Mouse (Mus musculus): Measurements from ENCODE around the gene Tmem232. TPM values are rescaled to one million over a fixed set of nuclear protein-coding genes. Genes with fewer than 3 reads are reported as not detected.
"Not testable (repeated sequence)": the region's sequence is repeated elsewhere in the genome, so short reads cannot be mapped to it uniquely, and the experiment has no call there.

Gene Tmem232
- polyA plus RNA-seq, 1 experiment from 2014 or later, result not detected

GRCm38 (mm10) chr17:65550357-65550756, 9.8 kb upstream of the Tmem232 start:
- 86% methylated on average over 4 of the region's 4 CpGs for WGBS
- Histone ChIP-seq H3K27ac (ENCODE audit: low read depth, low read length) (no peak overlapping the region), H3K27me3 (ENCODE audit: control insufficient read depth, insufficient read depth, low read length) (no peaks in the 10 kb centered on the region), H3K9me3 (ENCODE audit: control insufficient read depth, low read length) (no peaks in the 10 kb centered on the region), H3K4me1 (ENCODE audit: control insufficient read depth, insufficient read depth, low read length) (no peaks in the 10 kb centered on the region), H3K9ac (ENCODE audit: low read length) (no peak overlapping the region), H3K36me3 (ENCODE audit: control insufficient read depth, insufficient read depth, low read length) (no peaks in the 10 kb centered on the region), H3K4me2 (no peak overlapping the region), H3K4me3 (ENCODE audit: low read depth, low read length) (no peak overlapping the region)
- ATAC-seq (ENCODE audit: low FRiP score) (no peak), DNase-seq (ENCODE audit: low spot score, missing footprints) (peak; percentile 69)

DNA sequence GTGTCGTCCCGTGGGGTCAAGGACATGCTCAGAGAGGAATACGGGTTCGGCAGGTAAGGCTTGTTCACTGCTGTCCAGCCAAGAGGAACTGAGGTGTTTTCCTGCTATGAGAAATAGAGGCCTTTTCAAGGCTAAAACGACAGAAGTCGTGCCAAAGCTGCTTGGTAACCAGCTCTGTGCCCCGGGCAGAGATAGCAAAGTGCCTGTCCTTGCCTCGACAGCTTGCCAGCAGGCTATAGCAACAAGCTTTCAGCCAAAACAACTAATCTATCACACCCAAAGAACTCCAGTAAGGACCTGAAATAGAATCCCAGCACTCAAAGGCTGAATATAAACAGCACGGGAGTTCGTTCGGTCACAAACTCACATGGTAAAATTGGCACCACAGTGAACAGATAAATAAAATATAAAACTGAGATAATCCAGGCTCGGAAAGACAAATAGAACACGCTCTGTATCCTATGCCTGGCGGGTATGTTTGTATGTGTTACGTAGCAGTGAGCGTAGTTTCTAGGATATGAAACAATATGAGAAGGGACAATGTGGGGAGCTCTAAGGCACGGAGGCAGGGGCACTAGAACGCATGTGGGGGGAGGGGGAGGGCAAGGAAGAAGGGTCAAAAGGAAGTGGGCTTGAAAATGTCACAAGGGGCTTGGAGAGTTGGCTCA, 8.2 kb upstream of the Tmem232 start:
- Histone ChIP-seq H3K4me1 (ENCODE audit: control insufficient read depth, insufficient read depth, low read length) (no peaks in the 10 kb centered on the region), H3K9me3 (ENCODE audit: control insufficient read depth, low read length) (no peaks in the 10 kb centered on the region), H3K4me3 (ENCODE audit: low read depth, low read length) (no peak overlapping the region), H3K27me3 (ENCODE audit: control insufficient read depth, insufficient read depth, low read length) (no peaks in the 10 kb centered on the region), H3K9ac (ENCODE audit: low read length) (no peak overlapping the region), H3K27ac (ENCODE audit: low read depth, low read length) (no peak overlapping the region), H3K36me3 (ENCODE audit: control insufficient read depth, insufficient read depth, low read length) (no peaks in the 10 kb centered on the region), H3K4me2 (no peak overlapping the region)
- DNase-seq (ENCODE audit: low spot score, missing footprints) (peak; percentile 21), ATAC-seq (ENCODE audit: low FRiP score) (no peak)
- WGBS, result 79% methylated on average over 18 of the region's 18 CpGs

- H3K36me3 ChIP-seq (ENCODE audit: control insufficient read depth, insufficient read depth, low read length); H3K4me1 ChIP-seq (ENCODE audit: control insufficient read depth, insufficient read depth, low read length); H3K27me3 ChIP-seq (ENCODE audit: control insufficient read depth, insufficient read depth, low read length); H3K9ac ChIP-seq (ENCODE audit: low read length); DNase-seq (ENCODE audit: low spot score, missing footprints); ATAC-seq (ENCODE audit: low FRiP score); H3K9me3 ChIP-seq (ENCODE audit: control insufficient read depth, low read length); H3K27ac ChIP-seq (ENCODE audit: low read depth, low read length); H3K4me3 ChIP-seq (ENCODE audit: low read depth, low read length); H3K4me2 ChIP-seq: not testable (repeated sequence)
- WGBS, result 90% methylated on average over 4 of the region's 4 CpGs
Observed at GRCm38 (mm10) chr17:65546221-65546620, 5.6 kb upstream of the Tmem232 start.

GRCm38 (mm10) chr17:65536156-65536555, 4.4 kb downstream of the Tmem232 start:
- Histone ChIP-seq H3K27me3 (ENCODE audit: control insufficient read depth, insufficient read depth, low read length) (no peaks in the 10 kb centered on the region), H3K9ac (ENCODE audit: low read length) (no peak overlapping the region), H3K4me1 (ENCODE audit: control insufficient read depth, insufficient read depth, low read length) (no peaks in the 10 kb centered on the region), H3K9me3 (ENCODE audit: control insufficient read depth, low read length) (no peaks in the 10 kb centered on the region), H3K4me2 (no peak overlapping the region), H3K27ac (ENCODE audit: low read depth, low read length) (no peak overlapping the region), H3K4me3 (ENCODE audit: low read depth, low read length) (no peak overlapping the region), H3K36me3 (ENCODE audit: control insufficient read depth, insufficient read depth, low read length) (no peaks in the 10 kb centered on the region)
- ATAC-seq (ENCODE audit: low FRiP score) (peak; percentile 48; the same call in 1 of the 2 replicates), DNase-seq (ENCODE audit: low spot score, missing footprints) (peak; percentile 88)
- 25% methylated on average over 3 of the region's 3 CpGs for WGBS

GRCm38 (mm10) chr17:65532381-65532780, 8.2 kb downstream of the Tmem232 start:
- not testable (repeated sequence) for H3K27me3 ChIP-seq (ENCODE audit: control insufficient read depth, insufficient read depth, low read length); H3K27ac ChIP-seq (ENCODE audit: low read depth, low read length); H3K4me2 ChIP-seq; H3K4me3 ChIP-seq (ENCODE audit: low read depth, low read length); H3K9me3 ChIP-seq (ENCODE audit: control insufficient read depth, low read length); H3K4me1 ChIP-seq (ENCODE audit: control insufficient read depth, insufficient read depth, low read length); H3K9ac ChIP-seq (ENCODE audit: low read length); DNase-seq (ENCODE audit: low spot score, missing footprints); H3K36me3 ChIP-seq (ENCODE audit: control insufficient read depth, insufficient read depth, low read length); ATAC-seq (ENCODE audit: low FRiP score)

DNA sequence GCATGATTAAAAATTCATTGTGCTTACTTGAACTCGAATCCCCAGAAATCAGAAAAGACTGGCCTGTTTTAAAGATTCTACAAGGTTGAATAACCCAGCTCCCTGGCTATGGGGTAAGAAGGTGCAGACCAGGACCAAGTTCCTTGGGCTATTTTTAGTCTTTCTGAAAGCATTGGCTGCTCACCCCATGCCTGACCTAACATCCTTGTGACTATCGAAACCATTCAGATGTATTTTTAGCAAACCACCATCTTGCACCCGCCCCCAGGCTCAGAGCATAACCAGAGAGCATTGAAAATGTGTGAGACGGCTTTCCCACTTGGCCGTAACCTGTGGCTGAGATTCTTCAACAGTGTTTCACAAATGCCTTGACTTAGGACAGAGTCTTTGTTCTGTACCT, 13.1 kb downstream of the Tmem232 start:
- DNase-seq (ENCODE audit: low spot score, missing footprints) (peak; percentile 81), ATAC-seq (ENCODE audit: low FRiP score) (no peak)
- no peak overlapping the region for H3K27ac ChIP-seq (ENCODE audit: low read depth, low read length)
- H3K4me1 ChIP-seq (ENCODE audit: control insufficient read depth, insufficient read depth, low read length), result no peaks in the 10 kb centered on the region
- H3K4me2 ChIP-seq, result no peak overlapping the region
- no peak overlapping the region for H3K9ac ChIP-seq (ENCODE audit: low read length)
- no peaks in the 10 kb centered on the region for H3K27me3 ChIP-seq (ENCODE audit: control insufficient read depth, insufficient read depth, low read length)
- no peaks in the 10 kb centered on the region for H3K9me3 ChIP-seq (ENCODE audit: control insufficient read depth, low read length)
- H3K4me3 ChIP-seq (ENCODE audit: low read depth, low read length), result no peak overlapping the region
- H3K36me3 ChIP-seq (ENCODE audit: control insufficient read depth, insufficient read depth, low read length), result no peaks in the 10 kb centered on the region
- WGBS, result 84% methylated on average over 5 of the region's 5 CpGs

DNA sequence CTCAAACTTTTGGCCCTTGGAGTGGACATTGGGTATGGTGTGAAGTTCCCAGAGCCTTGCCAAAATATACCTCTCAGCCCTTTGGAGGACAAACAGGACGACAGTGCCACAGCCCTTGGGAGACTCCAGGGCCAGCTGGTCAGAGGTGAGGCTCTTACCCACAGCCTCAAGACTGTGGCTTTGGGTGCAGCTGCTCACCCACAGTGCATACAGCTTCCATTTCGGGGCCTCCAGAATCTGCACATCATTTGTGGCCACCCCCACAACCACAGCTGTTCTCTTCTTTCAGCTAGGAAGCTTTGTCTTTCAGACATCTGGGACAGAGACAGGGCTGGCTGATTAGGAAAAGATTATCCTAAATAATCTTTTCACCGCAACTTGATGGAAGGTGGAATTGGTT, 27.1 kb downstream of the Tmem232 start:
- DNase-seq (ENCODE audit: low spot score, missing footprints) (no peak), ATAC-seq (ENCODE audit: low FRiP score) (no peak)
- Histone ChIP-seq H3K9me3 (ENCODE audit: control insufficient read depth, low read length) (no peaks in the 10 kb centered on the region), H3K4me1 (ENCODE audit: control insufficient read depth, insufficient read depth, low read length) (no peaks in the 10 kb centered on the region), H3K27ac (ENCODE audit: low read depth, low read length) (no peak overlapping the region), H3K4me3 (ENCODE audit: low read depth, low read length) (no peak overlapping the region), H3K4me2 (no peak overlapping the region), H3K27me3 (ENCODE audit: control insufficient read depth, insufficient read depth, low read length) (no peaks in the 10 kb centered on the region), H3K36me3 (ENCODE audit: control insufficient read depth, insufficient read depth, low read length) (no peaks in the 10 kb centered on the region), H3K9ac (ENCODE audit: low read length) (no peak overlapping the region)
- 85% methylated on average over 3 of the region's 3 CpGs for WGBS

DNA sequence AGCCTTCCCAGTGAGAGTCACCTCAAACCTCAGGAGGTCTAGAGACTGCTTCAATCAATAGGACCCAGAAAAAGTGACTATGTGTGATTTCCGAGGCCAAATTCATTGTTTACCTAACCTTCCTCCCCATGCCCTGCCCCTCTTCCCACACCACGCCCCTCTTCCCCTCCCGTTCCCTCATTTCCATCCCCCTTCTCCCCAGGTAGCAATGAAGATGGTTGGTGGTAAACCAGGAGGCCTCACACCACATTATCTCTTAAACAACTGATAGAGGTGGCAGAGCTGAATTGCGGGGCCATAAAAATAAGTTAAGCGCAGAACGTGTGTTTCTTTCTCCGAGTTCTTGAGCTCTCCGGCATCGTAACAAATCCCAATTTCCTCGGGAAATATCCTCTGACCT, 55.9 kb downstream of the Tmem232 start:
- no peaks in the 10 kb centered on the region for H3K36me3 ChIP-seq (ENCODE audit: control insufficient read depth, insufficient read depth, low read length)
- H3K4me3 ChIP-seq (ENCODE audit: low read depth, low read length), result no peak overlapping the region
- no peaks in the 10 kb centered on the region for H3K4me1 ChIP-seq (ENCODE audit: control insufficient read depth, insufficient read depth, low read length)
- ATAC-seq (ENCODE audit: low FRiP score) (no peak), DNase-seq (ENCODE audit: low spot score, missing footprints) (no peak)
- H3K27ac ChIP-seq (ENCODE audit: low read depth, low read length), result no peak overlapping the region
- no peak overlapping the region for H3K4me2 ChIP-seq
- H3K9me3 ChIP-seq (ENCODE audit: control insufficient read depth, low read length), result no peaks in the 10 kb centered on the region
- no peaks in the 10 kb centered on the region for H3K27me3 ChIP-seq (ENCODE audit: control insufficient read depth, insufficient read depth, low read length)
- H3K9ac ChIP-seq (ENCODE audit: low read length), result no peak overlapping the region
- 83% methylated on average over 10 of the region's 10 CpGs for WGBS

DNA sequence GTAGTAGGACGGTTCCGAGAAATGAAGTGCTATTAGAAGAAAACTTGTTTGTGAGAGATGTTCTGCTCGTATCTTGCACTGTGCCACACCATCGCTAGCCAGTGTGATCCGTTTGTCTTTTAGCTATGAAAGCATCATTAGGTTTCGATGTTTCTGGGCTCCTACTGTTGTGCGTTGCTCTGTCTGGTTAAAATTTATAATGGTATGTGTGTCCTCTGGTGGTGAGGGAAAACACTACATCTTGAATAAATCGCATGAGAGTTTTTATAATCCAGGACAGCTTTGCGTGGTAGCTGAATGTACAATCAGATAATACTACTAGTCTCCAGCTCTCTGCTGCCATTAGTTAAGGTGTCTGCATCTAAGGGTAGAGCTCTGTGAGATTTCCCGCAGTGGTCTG, 63.8 kb downstream of the Tmem232 start:
- WGBS, result 91% methylated on average over 10 of the region's 10 CpGs
- Histone ChIP-seq H3K4me2 (no peak overlapping the region), H3K27ac (ENCODE audit: low read depth, low read length) (no peak overlapping the region), H3K27me3 (ENCODE audit: control insufficient read depth, insufficient read depth, low read length) (no peaks in the 10 kb centered on the region), H3K4me1 (ENCODE audit: control insufficient read depth, insufficient read depth, low read length) (no peaks in the 10 kb centered on the region), H3K9me3 (ENCODE audit: control insufficient read depth, low read length) (no peaks in the 10 kb centered on the region), H3K36me3 (ENCODE audit: control insufficient read depth, insufficient read depth, low read length) (no peaks in the 10 kb centered on the region), H3K9ac (ENCODE audit: low read length) (no peak overlapping the region), H3K4me3 (ENCODE audit: low read depth, low read length) (no peak overlapping the region)
- ATAC-seq (ENCODE audit: low FRiP score) (no peak), DNase-seq (ENCODE audit: low spot score, missing footprints) (no peak)
